17 mouse cellular contexts compared by ENCODE assay signal in genomic region chr8:76392004-76392403, GRCm38 (mm10).
"Had no signal": no experiment of that assay in that cellular context is flagged by ENCODE, and none has a peak within 500 bp of the region (broad histone marks: within the 10 kb centered on the region; RNA-seq: fewer than 3 reads in every experiment).

No protein-coding gene starts in this region.

- H3K27ac ChIP-seq: layer of hippocampus, adult 2 months; left cerebral cortex, adult 2 months; limb, embryonic 15.5 days; liver, embryonic 12.5 days; midbrain, embryonic 10.5 days; neural tube, embryonic 13.5 days had no signal

- H3K36me3 ChIP-seq: limb, embryonic 15.5 days; liver, embryonic 12.5 days; midbrain, embryonic 10.5 days; neural tube, embryonic 13.5 days had no signal

- ATAC-seq: liver, embryonic 12.5 days had no signal

- H3K4me3 ChIP-seq: layer of hippocampus, adult 2 months; left cerebral cortex, adult 2 months; limb, embryonic 15.5 days; liver, embryonic 12.5 days; midbrain, embryonic 10.5 days; neural tube, embryonic 13.5 days had no signal

- H3K4me2 ChIP-seq: limb, embryonic 15.5 days; liver, embryonic 12.5 days; lung, embryonic 14.5 days; neural tube, embryonic 13.5 days had no signal

- H3K9ac ChIP-seq: limb, embryonic 15.5 days; liver, embryonic 12.5 days; lung, embryonic 14.5 days; neural tube, embryonic 13.5 days had no signal

- DNase-seq: kidney, postnatal 10 days; kidney, postnatal 4 days; lung, embryonic 14.5 days; lung, postnatal 10 days; lung, postnatal 4 days; midbrain, embryonic 14.5 days; retina, postnatal 1 day; right cerebral cortex, postnatal 4 days; spleen, adult 18-20 months; thymus, adult 18-20 months; thymus, postnatal 25 days had no signal

- H3K9me3 ChIP-seq: limb, embryonic 15.5 days; liver, embryonic 12.5 days; midbrain, embryonic 10.5 days; neural tube, embryonic 13.5 days had no signal

- H3K27me3 ChIP-seq: limb, embryonic 15.5 days; liver, embryonic 12.5 days; neural tube, embryonic 13.5 days had no signal

- H3K4me1 ChIP-seq: limb, embryonic 15.5 days; liver, embryonic 12.5 days; midbrain, embryonic 10.5 days; neural tube, embryonic 13.5 days had no signal
